Mouse (Mus musculus) cerebellum, adult (tissue): ENCODE results near the gene Pth.
A peak's percentile ranks its signal among the peaks of the same experiment; 100 is the strongest.

Source experiments
- ATAC-seq: cut with Nextera tagmentation; 2 replicates; pipeline ENCODE4 v1.9.2; 2017; ENCODE audit warnings: mild to moderate bottlenecking, moderate library complexity, mixed read lengths; ENCODE audit not compliant: insufficient number of reproducible peaks, low FRiP score, low TSS enrichment

Pth gene

DNA sequence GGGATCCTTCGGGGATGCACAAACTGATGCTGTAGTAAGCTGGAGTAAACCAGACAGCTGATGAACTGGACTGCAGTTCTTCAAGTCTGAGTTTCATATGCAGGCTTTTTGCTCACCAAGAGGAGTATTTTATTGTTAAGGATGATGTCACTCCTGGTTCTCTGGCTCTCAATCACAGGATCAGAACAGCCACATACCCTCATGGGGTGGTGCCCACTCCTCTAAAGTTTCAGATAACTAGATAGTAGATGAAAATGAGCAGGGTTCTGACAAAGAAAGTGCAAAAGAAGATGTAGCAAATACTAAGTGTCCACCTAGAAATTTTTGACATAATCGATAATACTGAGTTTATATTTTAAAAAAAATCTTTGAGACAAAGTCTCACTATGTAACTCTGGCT, at the start of gene Pth:
Gene Pth, minus strand, starts transcription at position 101 of the 400 bp plus-strand sequence.
- no peak for ATAC-seq

GRCm38 (mm10) chr7:113436312-113436711, 47.9 kb upstream of the Pth start:
- ATAC-seq: no peak

- ATAC-seq: no peak
These were observed 45.9 kb upstream of the Pth start for GRCm38 (mm10) chr7:113434286-113434685.

DNA sequence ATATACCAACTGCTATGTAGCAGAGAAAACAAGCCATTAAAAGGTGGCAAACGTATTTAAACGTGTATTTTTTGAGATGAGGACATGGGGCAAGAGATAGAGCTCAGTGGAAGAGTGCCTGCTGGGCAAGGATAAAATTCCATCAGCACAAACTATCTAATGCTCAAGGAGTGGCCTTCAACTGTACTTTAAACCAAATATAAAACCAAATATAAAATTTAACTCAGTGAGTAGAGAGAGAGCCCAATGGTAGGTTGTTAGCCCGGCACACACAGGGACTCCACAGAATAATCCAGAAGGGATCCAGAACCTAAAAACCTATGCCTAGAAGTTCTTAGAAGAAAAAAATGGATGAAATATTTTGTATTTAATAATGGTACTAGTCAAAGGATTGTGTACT, 45.1 kb upstream of the Pth start:
- ATAC-seq: no peak

DNA sequence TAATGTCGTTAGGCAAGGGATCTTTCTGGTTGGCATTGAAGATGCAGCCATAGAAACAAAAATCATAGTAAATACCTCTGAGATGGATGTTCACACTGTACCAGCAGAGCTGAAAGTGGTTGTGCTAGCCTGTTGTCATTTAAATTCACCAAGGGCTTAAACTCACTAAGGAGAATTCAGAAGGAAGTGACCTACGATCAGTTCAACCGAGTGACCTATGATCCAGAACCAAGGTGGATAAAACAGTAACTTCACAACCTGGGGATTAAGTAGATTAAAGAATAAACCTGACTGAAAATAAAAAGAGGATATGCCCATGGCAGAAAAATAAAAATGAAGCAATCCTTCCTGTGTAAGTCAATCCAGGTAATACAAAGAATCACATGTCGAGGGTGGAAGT, 44.5 kb upstream of the Pth start:
- no peak for ATAC-seq

DNA sequence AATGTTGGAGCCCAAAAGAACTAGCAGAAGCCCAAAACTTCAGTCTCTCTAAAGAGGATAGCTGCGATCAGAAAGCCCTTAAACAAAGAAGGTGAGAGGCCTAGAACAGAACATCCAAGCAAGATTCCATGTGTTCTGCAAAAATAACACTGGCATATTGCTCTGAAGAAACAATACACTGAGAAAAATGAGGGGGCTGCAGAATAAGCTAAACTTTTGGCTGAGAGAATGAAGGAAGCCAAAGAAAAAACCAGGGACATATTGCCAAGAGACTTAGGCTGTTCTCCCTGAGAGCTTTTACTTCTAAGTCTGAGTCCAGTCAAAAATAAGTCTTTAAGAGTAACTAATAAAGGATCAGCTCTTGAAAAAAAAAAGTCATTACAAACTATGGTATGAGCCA, 32.4 kb upstream of the Pth start:
- ATAC-seq: no peak

GRCm38 (mm10) chr7:113419070-113419782, 30.9 kb upstream of the Pth start:
- no peak for ATAC-seq

DNA sequence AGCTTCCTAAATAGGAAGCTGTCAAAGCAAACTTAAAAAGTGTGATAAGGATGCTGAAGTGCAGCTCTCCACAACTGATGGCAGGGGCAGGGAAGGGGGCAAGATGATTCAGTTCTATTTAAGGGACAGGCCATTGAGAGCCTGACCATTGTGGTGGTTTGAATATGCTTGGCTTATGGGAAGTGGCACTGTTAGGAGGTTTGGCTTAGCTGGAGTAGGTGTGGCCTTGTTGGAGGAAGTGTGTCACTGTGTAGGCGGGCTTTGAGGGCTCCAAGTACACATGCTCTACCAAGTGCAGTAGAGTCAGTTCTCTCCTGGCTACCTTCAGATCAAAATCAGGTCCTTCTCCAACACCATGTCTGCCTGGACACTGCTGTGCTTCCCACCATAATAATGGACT, 28.2 kb upstream of the Pth start:
- no peak for ATAC-seq

- no peak for ATAC-seq
These were observed 26.9 kb upstream of the Pth start for GRCm38 (mm10) chr7:113415256-113415655.

GRCm38 (mm10) chr7:113408712-113409111, 20.3 kb upstream of the Pth start:
- ATAC-seq: no peak

DNA sequence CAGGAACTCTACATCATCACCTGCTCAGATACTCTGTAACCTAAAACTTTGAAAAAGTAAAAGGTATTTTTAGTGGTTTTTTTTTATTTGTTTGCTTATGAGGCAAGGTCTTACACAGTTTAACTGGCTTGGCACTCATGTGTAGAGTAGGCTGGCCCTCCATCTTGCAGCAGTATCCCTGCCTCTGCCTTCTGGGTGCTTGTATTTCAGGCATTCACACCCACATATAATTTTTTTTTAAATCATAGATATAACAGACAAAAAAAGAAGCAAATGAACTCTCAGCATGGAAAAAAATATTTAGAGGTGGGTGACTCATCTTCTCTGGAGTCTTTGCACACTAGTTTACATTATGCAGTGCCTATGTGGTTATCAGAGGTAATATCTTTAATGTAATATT, 9.7 kb upstream of the Pth start:
- ATAC-seq: no peak

- ATAC-seq: no peak
These were observed 8.3 kb upstream of the Pth start for GRCm38 (mm10) chr7:113396661-113397060.

- no peak for ATAC-seq
These were observed 3.2 kb upstream of the Pth start for GRCm38 (mm10) chr7:113391619-113392018.

GRCm38 (mm10) chr7:113377875-113378658, 10.3 kb downstream of the Pth start:
- peak; percentile 86 for ATAC-seq

DNA sequence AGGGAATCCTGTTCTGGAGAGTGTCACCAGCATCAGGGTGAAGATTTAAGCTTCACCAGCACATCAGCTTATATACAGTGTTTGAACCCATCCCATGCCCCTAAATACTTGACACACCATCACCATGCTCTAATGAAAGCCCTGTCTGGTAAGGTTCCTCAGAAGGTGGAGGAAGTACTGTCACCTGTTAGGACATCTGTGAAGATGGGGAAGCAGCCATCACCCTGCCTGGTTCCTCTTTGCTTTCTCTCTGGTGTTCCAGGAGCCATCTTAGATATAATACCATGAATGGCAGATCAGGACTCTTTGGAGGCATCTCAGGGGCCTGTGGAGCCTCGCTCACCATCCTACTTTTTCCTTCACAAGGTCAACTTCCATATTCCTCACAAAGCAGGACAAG, 15.7 kb downstream of the Pth start:
- no peak for ATAC-seq

- peak; percentile 45 for ATAC-seq
These were observed 18.6 kb downstream of the Pth start for GRCm38 (mm10) chr7:113369620-113370340.

GRCm38 (mm10) chr7:113368746-113369619, 19.4 kb downstream of the Pth start, which contains the start of gene Btbd10:
TSS of gene Btbd10 (minus strand) at chr7:113369392.
- peak; percentile 98 for ATAC-seq

DNA sequence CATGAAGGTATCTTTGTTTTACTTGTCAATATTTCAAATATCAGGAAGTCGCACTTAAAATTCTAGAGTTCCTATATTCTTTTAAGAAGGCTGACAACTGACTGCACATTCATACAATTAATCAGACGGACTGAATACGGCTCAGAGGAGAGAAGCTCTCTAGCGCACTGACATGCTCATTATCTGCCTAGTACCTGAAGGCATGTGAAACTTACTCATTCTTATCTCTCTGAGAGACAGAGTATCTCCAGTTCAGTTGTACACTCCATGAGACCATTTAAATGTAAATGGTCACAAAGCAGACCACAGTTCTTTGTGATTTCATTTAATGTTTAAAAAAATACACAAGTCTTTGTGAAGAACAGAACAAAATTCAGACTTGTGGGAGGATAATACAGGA, 20.9 kb downstream of the Pth start:
- ATAC-seq: no peak

- no peak for ATAC-seq
These were observed 39.3 kb downstream of the Pth start for GRCm38 (mm10) chr7:113349089-113349488.

DNA sequence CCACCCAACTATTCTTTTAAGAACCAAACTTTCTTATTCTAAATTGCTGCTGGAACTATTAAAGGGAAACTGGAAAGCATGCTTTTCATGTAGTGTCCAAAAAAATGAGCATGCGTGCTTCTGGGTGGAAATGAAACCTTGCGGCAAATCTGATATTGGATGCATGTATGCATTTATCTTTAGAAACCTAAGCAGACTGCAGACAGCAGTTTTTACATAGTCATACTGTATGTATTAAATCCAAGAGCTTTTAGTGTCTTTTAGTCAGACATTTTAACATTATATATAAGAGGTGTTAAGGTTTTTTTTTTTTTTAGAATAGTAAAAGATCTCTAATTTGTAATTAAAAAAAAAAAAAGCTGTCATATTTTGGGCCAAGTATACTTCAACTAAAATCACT, 40.7 kb downstream of the Pth start:
- peak; percentile 31; the same call in 1 of the 2 replicates for ATAC-seq
